Mouse (Mus musculus) large intestine, adult 2 months (tissue): ENCODE data around the gene Gm20388. TPM values are rescaled to one million over a fixed set of nuclear protein-coding genes. Genes with fewer than 3 reads are reported as not detected.

Experiments used
- DNase-seq: peaks from one replicate; pipeline ENCODE4 v3.0.0-alpha.2; 2012; ENCODE audit warnings: low read depth, low spot score
- WGBS: fragments of 180-500 bp; shearing (Covaris S2); methylation state at CpG from one replicate; pipeline ENCODE4 v1.1.7; 2018; 5-methylcytosine and 5-hydroxymethylcytosine counted together
- polyA plus RNA-seq: library from polyadenylated mRNA; depleted of rRNA; stranded (reverse); fragments of >200 nt; gene quantifications from 2 replicates; pipeline ENCODE4 v1.2.3, GENCODE M21; 2012

Gm20388 gene
- polyA plus RNA-seq, 1 experiment, result 31.5 TPM

DNA sequence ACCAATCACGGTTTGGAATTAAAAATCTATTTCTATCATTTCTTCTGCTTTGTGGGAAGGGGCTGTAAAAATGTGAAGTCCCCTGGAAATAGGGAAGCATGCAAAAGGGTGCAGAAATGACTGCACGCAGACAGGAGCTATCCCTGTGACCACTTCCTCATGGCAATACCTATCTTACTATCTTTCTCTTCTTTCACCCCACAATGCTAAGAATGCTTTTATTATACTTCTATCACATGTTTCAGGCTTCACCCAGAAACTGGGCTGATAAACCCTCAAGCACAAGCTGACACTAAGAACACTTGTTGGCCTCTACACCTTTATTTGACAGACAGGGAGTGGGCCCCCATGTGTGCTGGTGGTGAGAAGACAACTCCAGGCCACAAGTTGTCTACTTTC, 3021.9 kb downstream of the Gm20388 start:
- WGBS, result 76% methylated on average over 2 of the region's 2 CpGs
- DNase-seq, result no peak

- DNase-seq, result no peak
Observed at GRCm38 (mm10) chr8:122933973-122934372, 3023.3 kb downstream of the Gm20388 start.

DNA sequence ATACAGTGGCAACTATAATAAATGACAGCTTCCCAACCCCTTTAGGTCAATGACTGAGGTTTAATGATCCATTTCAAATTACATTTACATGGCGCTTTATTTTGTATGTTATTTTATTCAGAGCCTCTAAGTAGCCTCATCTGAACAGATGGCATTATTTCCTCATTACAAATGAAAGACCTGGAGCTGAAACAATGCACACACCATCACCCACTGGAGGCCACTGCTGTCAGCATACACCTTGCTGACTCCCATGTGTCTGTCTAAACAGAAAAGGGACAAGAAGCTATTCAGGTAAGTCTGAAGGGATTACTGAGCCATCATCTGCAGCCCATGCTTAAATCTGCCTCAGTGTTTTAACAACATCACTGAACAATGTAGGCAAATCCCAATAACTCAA, 3024.5 kb downstream of the Gm20388 start:
- DNase-seq, result no peak
- 49% methylated on average over 1 of the region's 1 CpGs for WGBS

- DNase-seq, result no peak
- 46% methylated on average over 3 of the region's 3 CpGs for WGBS
Observed at GRCm38 (mm10) chr8:122935912-122936311, 3025.3 kb downstream of the Gm20388 start.

GRCm38 (mm10) chr8:122937545-122938053, 3027.0 kb downstream of the Gm20388 start:
- 49% methylated on average over 2 of the region's 2 CpGs for WGBS
- no peak for DNase-seq

DNA sequence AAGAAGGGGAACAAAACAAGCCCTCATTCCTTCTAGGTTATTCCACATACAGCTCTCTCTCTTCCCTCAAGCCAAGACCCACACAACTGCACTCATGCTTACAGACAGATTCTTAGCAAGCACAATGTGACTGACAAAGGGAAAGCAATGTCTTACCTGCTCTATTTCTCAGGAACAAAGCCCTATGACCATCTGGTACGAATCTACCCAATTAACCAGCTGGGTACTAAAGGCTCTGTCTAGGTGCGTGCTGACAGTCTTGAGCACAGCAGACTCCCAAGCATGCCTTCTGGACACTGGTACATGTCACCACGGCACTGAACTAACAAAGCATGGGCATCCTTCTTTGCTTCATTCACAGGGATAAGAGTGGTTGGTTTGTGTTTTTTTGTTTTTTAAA, 3027.5 kb downstream of the Gm20388 start:
- 72% methylated on average over 3 of the region's 3 CpGs for WGBS
- DNase-seq, result no peak

- DNase-seq, result no peak
- WGBS, result 34% methylated on average over 4 of the region's 4 CpGs
Observed at GRCm38 (mm10) chr8:122938591-122938990, 3027.9 kb downstream of the Gm20388 start.

GRCm38 (mm10) chr8:122942803-122943713, 3032.4 kb downstream of the Gm20388 start:
- DNase-seq, result no peak
- 56% methylated on average over 9 of the region's 9 CpGs for WGBS

DNA sequence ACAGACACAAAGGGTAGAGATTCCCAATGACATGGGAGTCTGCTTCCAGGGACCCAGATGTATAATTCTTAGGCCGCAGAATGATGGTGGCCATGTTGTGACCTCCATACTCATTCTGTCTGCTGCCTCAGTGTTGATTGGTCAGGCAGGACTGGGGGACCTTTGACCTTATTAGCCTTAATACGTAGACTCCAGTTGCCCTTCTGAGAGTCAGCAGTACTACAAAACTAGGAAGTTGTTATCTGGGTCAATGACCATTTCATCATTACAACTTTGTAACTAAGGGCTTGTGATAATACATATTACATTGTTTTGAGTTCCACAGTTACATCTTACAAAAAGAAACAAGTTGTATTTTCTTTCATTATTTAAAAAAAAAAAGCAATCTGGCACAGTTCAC, 3035.1 kb downstream of the Gm20388 start:
- DNase-seq, result no peak
- 65% methylated on average over 2 of the region's 2 CpGs for WGBS

GRCm38 (mm10) chr8:122949701-122950100, 3039.1 kb downstream of the Gm20388 start:
- 58% methylated on average over 5 of the region's 5 CpGs for WGBS
- DNase-seq, result no peak

- WGBS, result 66% methylated on average over 5 of the region's 5 CpGs
- no peak for DNase-seq
Observed at GRCm38 (mm10) chr8:122951456-122951855, 3040.8 kb downstream of the Gm20388 start.

DNA sequence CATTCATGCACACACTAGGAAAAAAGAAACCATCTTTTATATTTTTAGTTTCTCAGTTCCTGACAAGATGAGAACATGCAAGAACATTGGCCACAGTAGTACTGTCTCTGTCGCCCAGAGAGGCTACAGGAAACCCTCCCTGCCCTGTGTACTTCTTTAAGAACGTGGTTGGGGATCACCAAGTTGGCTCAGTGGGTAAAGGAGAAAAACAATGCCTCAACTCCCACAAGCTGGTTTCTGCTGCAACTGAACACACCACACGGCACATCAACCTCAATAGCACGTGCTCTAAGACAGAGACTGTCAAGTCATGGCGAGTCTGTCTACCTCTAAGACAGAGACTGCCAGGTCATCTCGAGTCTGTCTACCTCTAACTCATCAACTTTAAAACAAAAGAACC, 3042.4 kb downstream of the Gm20388 start:
- 81% methylated on average over 6 of the region's 6 CpGs for WGBS
- DNase-seq, result no peak

DNA sequence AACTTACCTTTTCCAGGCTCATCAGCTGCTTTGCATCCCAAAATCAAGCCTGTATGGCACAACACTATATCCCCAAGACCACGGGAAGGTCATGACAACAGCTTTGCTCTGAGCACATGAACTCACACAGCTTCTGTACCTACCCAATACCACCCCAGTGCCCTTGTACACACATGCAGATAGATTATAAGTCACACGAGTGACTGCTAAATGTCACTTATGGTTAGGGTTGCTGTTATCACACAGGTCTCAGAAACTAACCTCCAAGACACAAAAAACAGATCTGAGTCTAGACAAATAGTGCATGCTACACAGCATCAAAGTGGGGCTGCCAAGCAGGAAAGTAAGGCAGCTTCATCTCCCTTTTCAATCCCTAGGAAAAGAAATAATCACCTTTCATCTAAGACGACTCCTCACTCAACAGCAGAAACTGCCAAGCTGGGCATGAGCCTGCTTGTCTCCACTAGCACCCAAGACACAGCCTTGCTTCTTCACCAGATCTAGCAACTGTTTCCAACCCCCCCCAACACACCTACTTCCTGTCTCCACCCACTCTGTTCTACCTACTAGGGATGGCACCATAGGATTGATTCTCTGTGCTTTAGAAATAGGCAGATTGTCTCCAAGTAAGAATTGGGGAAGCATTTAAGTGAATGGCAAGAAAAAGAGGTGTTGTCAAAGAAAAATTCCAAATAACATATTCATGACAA, 3043.6 kb downstream of the Gm20388 start:
- no peak for DNase-seq
- 63% methylated on average over 3 of the region's 3 CpGs for WGBS

DNA sequence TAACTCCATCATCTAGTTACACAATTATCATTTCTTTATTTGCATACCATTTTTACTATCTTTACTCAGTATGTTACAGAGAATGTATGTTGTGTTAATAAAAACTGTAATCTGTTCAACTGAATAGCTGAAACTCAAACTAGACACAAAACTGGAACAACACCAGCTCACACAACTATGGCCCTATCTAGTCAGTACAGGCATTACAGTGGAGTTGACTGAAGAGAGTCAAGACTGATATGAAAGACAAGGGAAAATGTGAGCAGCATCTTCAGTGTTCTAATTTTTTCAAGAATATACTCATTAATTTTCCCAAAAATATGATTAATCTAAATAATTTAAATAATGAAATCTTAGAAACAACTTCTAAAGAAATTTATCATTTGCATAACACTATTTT, 3044.6 kb downstream of the Gm20388 start:
- no peak for DNase-seq

- 94% methylated on average over 3 of the region's 3 CpGs for WGBS
Observed at GRCm38 (mm10) chr8:122955997-122956396, 3045.4 kb downstream of the Gm20388 start.

GRCm38 (mm10) chr8:122960323-122960722, 3049.7 kb downstream of the Gm20388 start:
- 26% methylated on average over 5 of the region's 5 CpGs for WGBS
- DNase-seq, result peak; percentile 92

More at GRCm38 (mm10) chr8:122955997-122956396, 3045.4 kb downstream of the Gm20388 start:
- DNase-seq, result no peak

- 5% methylated on average over 1 of the region's 1 CpGs for WGBS
- DNase-seq, result no peak
Observed at GRCm38 (mm10) chr8:122960932-122961331, 3050.3 kb downstream of the Gm20388 start.

DNA sequence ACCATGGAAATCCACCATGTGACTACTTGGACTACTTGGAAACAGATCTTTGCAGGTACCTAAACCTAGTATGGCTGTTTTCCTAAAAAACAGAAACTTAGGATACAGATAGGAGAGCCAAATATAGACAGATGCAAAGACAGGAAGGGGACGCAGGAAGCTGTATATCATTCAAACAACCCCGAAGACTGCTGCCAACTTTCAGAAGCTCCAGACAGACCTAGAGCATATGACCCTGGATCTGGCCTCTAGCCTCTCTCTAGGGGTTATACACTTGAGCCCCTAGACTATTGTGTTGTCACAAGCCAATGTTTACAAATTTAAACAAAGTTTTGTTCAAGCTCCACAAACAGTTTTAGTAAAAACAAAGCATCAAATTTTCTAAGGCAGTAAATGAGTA, 3050.8 kb downstream of the Gm20388 start:
- WGBS, result 2% methylated on average over 2 of the region's 2 CpGs
- DNase-seq, result no peak

- no peak for DNase-seq
- 50% methylated on average over 5 of the region's 5 CpGs for WGBS
Observed at GRCm38 (mm10) chr8:122962046-122962445, 3051.4 kb downstream of the Gm20388 start.

- WGBS, result 64% methylated on average over 3 of the region's 3 CpGs
Observed at GRCm38 (mm10) chr8:122966638-122967037, 3056.0 kb downstream of the Gm20388 start.

GRCm38 (mm10) chr8:122968145-122968544, 3057.5 kb downstream of the Gm20388 start:
- 82% methylated on average over 3 of the region's 3 CpGs for WGBS
- no peak for DNase-seq

More at GRCm38 (mm10) chr8:122966638-122967037, 3056.0 kb downstream of the Gm20388 start:
- DNase-seq, result no peak
